10 mouse cellular contexts compared by ENCODE assay signal in the genomic region with DNA sequence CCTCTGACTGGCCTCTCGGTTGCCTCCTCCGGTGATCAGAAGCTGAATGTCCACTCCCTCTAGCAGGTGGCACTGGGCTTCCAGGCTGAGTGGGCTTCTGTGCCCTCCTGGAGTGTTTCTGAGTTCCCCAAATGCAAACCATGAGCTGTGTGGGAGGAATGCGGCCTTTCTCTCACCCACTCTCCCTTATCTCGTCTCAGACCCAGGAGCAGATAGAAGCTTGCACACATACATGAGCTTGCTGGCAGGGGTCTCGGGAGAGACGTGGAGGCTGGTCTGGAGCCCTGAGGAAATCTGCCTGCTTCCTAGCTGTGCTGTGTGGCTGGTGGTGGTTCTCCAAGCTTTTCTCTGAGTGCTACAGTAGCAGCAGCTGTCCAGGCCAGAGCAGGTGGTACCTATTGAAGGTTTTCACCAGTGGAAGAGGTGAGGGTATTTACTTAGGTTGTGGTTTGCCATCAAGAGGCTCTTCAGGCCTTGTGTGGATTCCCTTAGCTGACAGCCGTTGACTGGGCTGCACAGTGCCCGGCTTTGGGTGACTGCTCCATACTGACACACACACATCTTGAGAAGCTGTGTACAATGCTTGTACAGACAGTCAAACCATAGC. TPM values are rescaled to one million over a fixed set of nuclear protein-coding genes. Genes with fewer than 3 reads are reported as not detected.
DNase-seq lines count a peak whose midpoint lies in the region; ATAC-seq and TF ChIP-seq lines count a peak whose summit lies in the region.
"Had no signal": no experiment of that assay in that cellular context is flagged by ENCODE, and none has a peak within 500 bp of the region (broad histone marks: within the 10 kb centered on the region; RNA-seq: fewer than 3 reads in every experiment).

No protein-coding gene starts in this region.

- H3K27ac ChIP-seq in limb, embryonic 12.5 days, result no peak overlapping the region
- peak overlapping the region; percentile 38; the same call in 1 of the 2 replicates for H3K27ac ChIP-seq in small intestine, adult 2 months (ENCODE audit: insufficient read depth, low read depth, low read length)

- no peaks in the 10 kb centered on the region for H3K9me3 ChIP-seq in erythroblast, embryonic 14.5 days (ENCODE audit: control insufficient read depth, low read length)
- H3K9me3 ChIP-seq in limb, embryonic 12.5 days, result no peaks in the 10 kb centered on the region

- TF ChIP-seq POLR2A in lung, adult 2 months (IDR thresholded peaks at IDR 0.05; ENCODE audit: borderline replicate concordance, extremely low read depth, low read depth, low read length), result no peak
- no peak for TF ChIP-seq POLR2A in small intestine, adult 2 months (IDR thresholded peaks at IDR 0.05; ENCODE audit: low read depth, low read length)

- H3K9ac ChIP-seq in limb, embryonic 12.5 days (replicated peaks), result no peak overlapping the region

- peaks cover 34% of the 10 kb centered on the region for H3K36me3 ChIP-seq in erythroblast, embryonic 14.5 days (ENCODE audit: control insufficient read depth)
- H3K36me3 ChIP-seq in limb, embryonic 12.5 days, result no peaks in the 10 kb centered on the region
- peaks cover 5% of the 10 kb centered on the region; the same call in 1 of the 2 replicates for H3K36me3 ChIP-seq in small intestine, adult 2 months (ENCODE audit: control insufficient read depth, insufficient read depth, low read length)

- H3K4me3 ChIP-seq in erythroblast, embryonic 14.5 days (replicated peaks), result peak overlapping the region; percentile 77
- no peak overlapping the region for H3K4me3 ChIP-seq in lung, adult 2 months (replicated peaks; ENCODE audit: extremely low read depth, low read depth, low read length)
- H3K4me3 ChIP-seq in limb, embryonic 12.5 days (replicated peaks), result peak overlapping the region; percentile 49; the same call in 1 of the 2 replicates
- peak overlapping the region; percentile 83 for H3K4me3 ChIP-seq in small intestine, adult 2 months (ENCODE audit: low read depth, low read length)

- ATAC-seq in erythroblast, adult 5-6 weeks (replicated peaks; ENCODE audit: low FRiP score, poor library complexity, severe bottlenecking), result no peak
- ATAC-seq in limb, embryonic 12.5 days (ENCODE audit: insufficient number of reproducible peaks, insufficient read depth, low FRiP score, low TSS enrichment, low read depth), result no peak

- TF ChIP-seq CTCF in lung, adult 2 months (IDR thresholded peaks at IDR 0.05; ENCODE audit: insufficient read depth, low read length), result no peak
- no peak for TF ChIP-seq CTCF in small intestine, adult 2 months (IDR thresholded peaks at IDR 0.05; ENCODE audit: extremely low read depth, insufficient read length, insufficient replicate concordance, low read depth, low read length)

- 71% methylated on average over 8 of the region's 8 CpGs for WGBS in lung, adult 2 months
- 81% methylated on average over 8 of the region's 8 CpGs for WGBS in limb, embryonic 12.5 days
- WGBS in small intestine, adult 2 months, result 38% methylated on average over 8 of the region's 8 CpGs

- H3K4me2 ChIP-seq in limb, embryonic 12.5 days, result peak overlapping the region; percentile 67

- peaks cover 22% of the 10 kb centered on the region for H3K27me3 ChIP-seq in erythroblast, embryonic 14.5 days (ENCODE audit: control insufficient read depth)
- peaks cover 40% of the 10 kb centered on the region for H3K27me3 ChIP-seq in limb, embryonic 12.5 days
- no peaks in the 10 kb centered on the region for H3K27me3 ChIP-seq in small intestine, adult 2 months (ENCODE audit: control insufficient read depth, insufficient read depth, low read length)

- peak; percentile 21 for DNase-seq in lung, adult 2 months
- DNase-seq in lung, postnatal 4 days, result no peak
- DNase-seq in adrenal gland, postnatal 10 days, result no peak
- DNase-seq in layer of hippocampus, postnatal 36 days, result no peak
- DNase-seq: embryo, embryonic 11 days had no signal

- peaks cover 70% of the 10 kb centered on the region for H3K4me1 ChIP-seq in erythroblast, embryonic 14.5 days (ENCODE audit: control insufficient read depth)
- peaks cover 4% of the 10 kb centered on the region; the same call in 1 of the 2 replicates for H3K4me1 ChIP-seq in lung, adult 2 months (ENCODE audit: control insufficient read depth, insufficient read depth, low read length)
- H3K4me1 ChIP-seq in limb, embryonic 12.5 days (replicated peaks), result peaks cover 13% of the 10 kb centered on the region
- peaks cover 29% of the 10 kb centered on the region for H3K4me1 ChIP-seq in small intestine, adult 2 months (ENCODE audit: control insufficient read depth, insufficient read depth, insufficient read length, low read length)

RNA-seq across cellular contexts. Expression of gene Fam83g, which starts 1.3 kb away (rescaled TPM):
- polyA plus RNA-seq in erythroblast, embryonic 14.5 days (2012), result 1.5 and 1.7 TPM in 2 replicates
- not detected in 2 replicates for total RNA-seq in erythroblast, adult 5-6 weeks (2015; ENCODE audit: low replicate concordance)
- total RNA-seq in erythroblast, adult 5-6 weeks (2017; ENCODE audit: low replicate concordance), result 0.17 TPM in 1 of 2 replicates, not detected in the other
- 2.7 and 7.5 TPM in 2 replicates for polyA plus RNA-seq in lung, adult 2 months (2012; rRNA removed)
- polyA plus RNA-seq in limb, embryonic 12.5 days (2016; fragmentation: Nextera tagmentation; extraction: Ambion mirVana), result 2.2 and 2.6 TPM in 2 replicates
- 15.8 and 33.8 TPM in 2 replicates for polyA plus RNA-seq in small intestine, adult 2 months (2012; rRNA removed)
- total RNA-seq in adrenal gland, postnatal 10 days (2021), result under 1 TPM; 0.78 to 0.85 TPM
- not detected for total RNA-seq in layer of hippocampus, postnatal 36 days (2021)

RNA-seq across cellular contexts. Expression of gene Grap, which starts 32.2 kb away (rescaled TPM):
- polyA plus RNA-seq in erythroblast, embryonic 14.5 days (2012), result 0.06 and 0.10 TPM in 2 replicates
- total RNA-seq in erythroblast, adult 5-6 weeks (2015; ENCODE audit: low replicate concordance), result not detected in 2 replicates
- 0.56 TPM in 1 of 2 replicates, not detected in the other for total RNA-seq in erythroblast, adult 5-6 weeks (2017; ENCODE audit: low replicate concordance)
- 77.0 and 86.0 TPM in 2 replicates for polyA plus RNA-seq in lung, adult 2 months (2012; rRNA removed)
- 5.4 and 6.1 TPM in 2 replicates for polyA plus RNA-seq in limb, embryonic 12.5 days (2016; fragmentation: Nextera tagmentation; extraction: Ambion mirVana)
- polyA plus RNA-seq in small intestine, adult 2 months (2012; rRNA removed), result 3.4 and 7.7 TPM in 2 replicates
- 10 to 100 TPM; 16.0 to 17.3 TPM for total RNA-seq in adrenal gland, postnatal 10 days (2021)
- total RNA-seq in layer of hippocampus, postnatal 36 days (2021), result 1 to 10 TPM; 4.5 to 6.9 TPM

RNA-seq across cellular contexts. Expression of gene Slc5a10, which starts 35.4 kb away (rescaled TPM):
- polyA plus RNA-seq in erythroblast, embryonic 14.5 days (2012), result not detected in 2 replicates
- total RNA-seq in erythroblast, adult 5-6 weeks (2015; ENCODE audit: low replicate concordance), result not detected in 2 replicates
- not detected in 2 replicates for total RNA-seq in erythroblast, adult 5-6 weeks (2017; ENCODE audit: low replicate concordance)
- polyA plus RNA-seq in lung, adult 2 months (2012; rRNA removed), result 0.06 TPM in 1 of 2 replicates, not detected in the other
- polyA plus RNA-seq in limb, embryonic 12.5 days (2016; fragmentation: Nextera tagmentation; extraction: Ambion mirVana), result 0.14 TPM in 2 replicates
- not detected in 2 replicates for polyA plus RNA-seq in small intestine, adult 2 months (2012; rRNA removed)
- under 1 TPM in 1 of 2 experiments, not detected in 1; 0.15 TPM for total RNA-seq in adrenal gland, postnatal 10 days (2021)
- under 1 TPM; 0.38 to 0.47 TPM for total RNA-seq in layer of hippocampus, postnatal 36 days (2021)
- total RNA-seq: left cerebral cortex, postnatal 10 days had no signal
